Mouse (Mus musculus): ENCODE data around the gene Slc36a3. TPM values are rescaled to one million over a fixed set of nuclear protein-coding genes. Genes with fewer than 3 reads are reported as not detected.

The Slc36a3 gene
- polyA plus RNA-seq, 1 experiment: not detected

- Histone ChIP-seq H3K4me3 (ENCODE audit: low read depth, low read length) (no peak overlapping the region), H3K36me3 (ENCODE audit: control insufficient read depth, insufficient read depth, low read length, poor library complexity, severe bottlenecking) (no peaks in the 10 kb centered on the region), H3K4me1 (ENCODE audit: control insufficient read depth, insufficient read depth, low read length) (peaks cover 2% of the 10 kb centered on the region), H3K9ac (ENCODE audit: low read depth, poor library complexity, severe bottlenecking) (no peak overlapping the region), H3K9me3 (replicated peaks; ENCODE audit: control insufficient read depth, insufficient read depth, low read length, poor library complexity, severe bottlenecking) (no peaks in the 10 kb centered on the region), H3K27me3 (ENCODE audit: control insufficient read depth, insufficient read depth, low read length, poor library complexity, severe bottlenecking) (0 out of 2 replicates have a peak, but pooled peaks cover 3% of the 10 kb centered on the region), H3K27ac (ENCODE audit: insufficient read depth, low read length) (no peak overlapping the region)
- TF ChIP-seq EP300 (IDR thresholded peaks at IDR 0.05; ENCODE audit: insufficient read depth, low read depth, low read length): no peak
Observed at GRCm38 (mm10) chr11:55076234-55076633, 75.3 kb downstream of the Slc36a3 start.

DNA sequence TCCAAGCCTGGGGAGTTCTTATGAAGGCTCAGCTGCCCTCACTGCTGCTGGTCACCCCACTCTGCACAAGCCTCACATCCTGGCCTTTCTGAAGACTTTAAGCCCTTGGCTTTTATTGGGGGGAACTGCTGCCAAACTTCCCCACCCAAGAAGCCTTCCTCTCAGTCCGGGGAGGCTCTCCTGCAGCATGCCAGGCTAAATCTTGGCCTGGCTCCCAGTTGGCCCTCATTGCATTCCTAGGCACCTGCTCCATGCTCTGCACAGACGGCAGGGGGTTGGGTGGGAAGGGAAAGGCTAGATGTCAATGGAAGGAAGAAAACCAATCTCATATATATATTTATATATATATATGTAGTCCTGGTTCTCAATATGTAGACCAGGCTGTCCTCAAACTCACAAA, 75.9 kb downstream of the Slc36a3 start:
- Histone ChIP-seq H3K36me3 (ENCODE audit: control insufficient read depth, insufficient read depth, low read length, poor library complexity, severe bottlenecking) (no peaks in the 10 kb centered on the region), H3K9me3 (replicated peaks; ENCODE audit: control insufficient read depth, insufficient read depth, low read length, poor library complexity, severe bottlenecking) (no peaks in the 10 kb centered on the region), H3K27ac (ENCODE audit: insufficient read depth, low read length) (no peak overlapping the region), H3K4me1 (ENCODE audit: control insufficient read depth, insufficient read depth, low read length) (peaks cover 2% of the 10 kb centered on the region), H3K4me3 (ENCODE audit: low read depth, low read length) (no peak overlapping the region), H3K27me3 (ENCODE audit: control insufficient read depth, insufficient read depth, low read length, poor library complexity, severe bottlenecking) (0 out of 2 replicates have a peak, but pooled peaks cover 3% of the 10 kb centered on the region), H3K9ac (ENCODE audit: low read depth, poor library complexity, severe bottlenecking) (no peak overlapping the region)
- TF ChIP-seq CTCF (IDR thresholded peaks at IDR 0.05; ENCODE audit: low read depth, low read length) (no peak), POLR2A (IDR thresholded peaks at IDR 0.05; ENCODE audit: insufficient read depth, low read length) (no peak), EP300 (IDR thresholded peaks at IDR 0.05; ENCODE audit: insufficient read depth, low read depth, low read length) (no peak)

Other genes with a start within 250 kb of the Slc36a3 start
- gene Gpx3, start 249.3 kb downstream of the Slc36a3 start, polyA plus RNA-seq (2011; ENCODE audit: insufficient read depth, insufficient read length, low read depth, missing spikeins): 50.8 and 52.4 TPM in 2 replicates
- gene Tnip1, start 188.8 kb downstream of the Slc36a3 start, polyA plus RNA-seq (2011; ENCODE audit: insufficient read depth, insufficient read length, low read depth, missing spikeins): 33.2 and 42.6 TPM in 2 replicates
- 74.2 and 76.1 TPM in 2 replicates for gene Anxa6, start 118.3 kb downstream of the Slc36a3 start, polyA plus RNA-seq (2011; ENCODE audit: insufficient read depth, insufficient read length, low read depth, missing spikeins)
- not detected in 2 replicates for gene Ccdc69, start 73.6 kb downstream of the Slc36a3 start, polyA plus RNA-seq (2011; ENCODE audit: insufficient read depth, insufficient read length, low read depth, missing spikeins)
- 24.7 and 24.9 TPM in 2 replicates for gene Gm2a, start 53.6 kb downstream of the Slc36a3 start, polyA plus RNA-seq (2011; ENCODE audit: insufficient read depth, insufficient read length, low read depth, missing spikeins)
- not detected in 2 replicates for gene Slc36a2, start 33.4 kb upstream of the Slc36a3 start, polyA plus RNA-seq (2011; ENCODE audit: insufficient read depth, insufficient read length, low read depth, missing spikeins)
- gene Slc36a1, start 52.6 kb upstream of the Slc36a3 start, polyA plus RNA-seq (2011; ENCODE audit: insufficient read depth, insufficient read length, low read depth, missing spikeins): 5.3 and 6.3 TPM in 2 replicates
- 0.90 and 1.0 TPM in 2 replicates for gene Fat2, start 184.9 kb upstream of the Slc36a3 start, polyA plus RNA-seq (2011; ENCODE audit: insufficient read depth, insufficient read length, low read depth, missing spikeins)

All from ES-Bruce4 (cell line).